Mouse (Mus musculus): ENCODE measurements around the gene Gm7879. TPM values are rescaled to one million over a fixed set of nuclear protein-coding genes. Genes with fewer than 3 reads are reported as not detected.

Gm7879 gene
- polyA plus RNA-seq (2017; shearing (Covaris generic)) = not detected

DNA sequence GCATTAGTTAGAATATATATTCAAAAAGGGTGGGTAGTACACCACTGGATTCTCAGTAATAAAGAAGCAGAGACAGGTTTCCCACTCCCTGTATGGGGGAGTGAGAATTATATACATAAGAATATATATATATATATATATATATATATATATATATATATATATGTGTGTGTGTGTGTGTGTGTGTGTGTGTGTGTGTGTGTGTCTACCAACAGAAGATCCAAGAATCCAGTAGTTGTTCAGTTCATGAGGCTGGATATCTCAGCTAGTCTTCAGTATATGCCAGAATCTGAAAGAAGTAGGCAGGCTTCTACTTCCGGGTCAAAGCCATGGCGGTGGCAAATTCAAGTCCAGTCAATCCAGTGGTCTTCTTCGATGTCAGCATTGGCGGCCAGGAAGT is at the start of gene Gm7879:
Gene Gm7879, plus strand, starts transcription at position 301 of the 400 bp plus-strand sequence.

DNA sequence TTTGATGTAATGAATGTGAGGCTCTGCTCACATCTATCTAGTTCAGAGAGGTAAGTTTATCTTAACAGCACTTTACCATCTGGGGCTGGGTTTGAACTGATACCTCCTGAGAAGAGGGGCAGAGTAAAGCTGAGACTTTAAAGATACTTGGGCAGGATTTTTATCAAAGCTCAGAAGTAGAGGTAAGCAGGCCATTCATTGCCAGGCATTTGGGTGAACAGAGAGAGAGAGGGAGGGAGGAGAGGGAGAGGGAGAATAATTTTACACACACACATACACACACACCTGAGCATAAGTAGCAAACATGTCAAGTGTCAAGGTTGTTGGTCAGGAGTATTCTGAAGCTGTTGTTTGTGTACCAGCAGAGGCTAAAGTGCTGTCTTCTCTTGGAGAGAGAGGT is 44.7 kb upstream of the Gm7879 start, which contains the start of gene Cd38:
Gene Cd38, plus strand, starts transcription at position 301 of the 400 bp plus-strand sequence.

Other genes starting within 250 kb of the Gm7879 start
- gene Bst1, start 94.3 kb upstream of the Gm7879 start, polyA plus RNA-seq (2017; shearing (Covaris generic)) = not detected
- 71.5 TPM for gene Fbxl5, start 91.5 kb upstream of the Gm7879 start, polyA plus RNA-seq (2017; shearing (Covaris generic))
- gene Cd38, start 44.6 kb upstream of the Gm7879 start, polyA plus RNA-seq (2017; shearing (Covaris generic)) = 0.17 TPM
- not detected for gene Fgfbp1, start 68.6 kb downstream of the Gm7879 start, polyA plus RNA-seq (2017; shearing (Covaris generic))
- gene Prom1, start 188.9 kb downstream of the Gm7879 start, polyA plus RNA-seq (2017; shearing (Covaris generic)) = 1.1 TPM

Measured in naive thymus-derived CD4-positive, alpha-beta T cell, adult 5 months (primary cell).